Mouse (Mus musculus) kidney, embryonic 15.5 days (tissue): ENCODE results near the gene Scpep1. TPM values are rescaled to one million over a fixed set of nuclear protein-coding genes. Genes with fewer than 3 reads are reported as not detected.
"Not testable (repeated sequence)": the region's sequence is repeated elsewhere in the genome, so short reads cannot be mapped to it uniquely, and the experiment has no call there.

Experiments
- ATAC-seq: fragments of 200-750 bp; cut with Nextera tagmentation; replicated peaks from 2 replicates; pipeline ENCODE4 v1.8.0; 2017; ENCODE audit warnings: moderate TSS enrichment; ENCODE audit not compliant: low FRiP score
- H3K27ac ChIP-seq: fragments of 300-500 bp; sonication (generic); 2 replicates; pipeline ENCODE4 v1.5.1; 2015; ENCODE audit warnings: mild to moderate bottlenecking, inconsistent platforms
- H3K27me3 ChIP-seq: fragments of 300-500 bp; sonication (generic); 2 replicates; pipeline ENCODE4 v1.6.1; 2015; ENCODE audit warnings: inconsistent platforms
- H3K36me3 ChIP-seq: fragments of 300-500 bp; sonication (generic); 2 replicates; pipeline ENCODE4 v1.6.1; 2015; ENCODE audit warnings: inconsistent platforms
- H3K4me1 ChIP-seq: fragments of 300-500 bp; sonication (generic); 2 replicates; pipeline ENCODE4 v1.6.1; 2015; ENCODE audit warnings: inconsistent platforms
- H3K4me2 ChIP-seq: fragments of 300-500 bp; sonication (generic); 2 replicates; pipeline ENCODE4 v1.6.1; 2015; ENCODE audit warnings: moderate library complexity, mild to moderate bottlenecking, inconsistent platforms
- H3K4me3 ChIP-seq: fragments of 300-500 bp; sonication (generic); replicated peaks from 2 replicates; pipeline ENCODE4 v1.5.1; 2015; ENCODE audit warnings: mild to moderate bottlenecking, inconsistent platforms
- H3K9ac ChIP-seq: fragments of 300-500 bp; sonication (generic); 2 replicates; pipeline ENCODE4 v1.6.1; 2015; ENCODE audit warnings: mild to moderate bottlenecking, inconsistent platforms
- H3K9me3 ChIP-seq: fragments of 300-500 bp; sonication (generic); replicated peaks from 2 replicates; pipeline ENCODE4 v1.6.1; 2016; ENCODE audit warnings: inconsistent platforms
- WGBS: fragments of 180-500 bp; shearing (Covaris S2); methylation state at CpG from one replicate; pipeline ENCODE4 v1.1.7; 2015; ENCODE audit warnings: mixed read lengths; 5-methylcytosine and 5-hydroxymethylcytosine counted together
- polyA plus RNA-seq: library from polyadenylated mRNA; unstranded; fragments of >200 nt; fragmentation: Nextera tagmentation; extraction: Ambion mirVana; gene quantifications from 2 replicates; pipeline ENCODE4 v1.2.1, GENCODE M21; 2015

Scpep1 gene
- polyA plus RNA-seq, 1 experiment from 2014 or later = 130 TPM

DNA sequence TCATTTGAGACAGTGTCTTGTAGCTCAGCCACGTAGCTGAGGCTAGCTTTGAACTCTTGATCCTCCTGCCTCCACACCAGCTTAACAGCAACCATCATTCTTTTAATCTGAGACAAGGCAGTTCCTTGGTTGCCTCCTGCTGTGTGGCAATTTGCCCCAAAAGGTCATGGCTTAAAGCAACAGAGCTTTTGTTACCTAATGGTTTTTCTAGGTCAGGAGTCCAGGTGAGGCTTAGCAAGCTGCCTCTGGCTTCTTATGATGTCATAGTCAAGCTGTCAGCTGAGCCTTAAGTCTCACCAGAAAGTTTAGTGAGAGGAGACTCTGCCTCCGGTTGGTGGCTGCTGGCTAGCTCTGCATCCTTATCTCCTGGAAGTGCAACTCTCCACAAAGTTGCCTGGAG is 49.6 kb downstream of the Scpep1 start:
- no peak overlapping the region for H3K4me2 ChIP-seq
- H3K4me3 ChIP-seq = no peak overlapping the region
- no peak overlapping the region for H3K9ac ChIP-seq
- H3K36me3 ChIP-seq = no peaks in the 10 kb centered on the region
- no peaks in the 10 kb centered on the region for H3K27me3 ChIP-seq
- H3K4me1 ChIP-seq = 0 out of 2 replicates have a peak, but pooled peaks cover 18% of the 10 kb centered on the region
- H3K27ac ChIP-seq = no peak overlapping the region
- ATAC-seq = no peak
- 45% methylated on average over 2 of the region's 2 CpGs for WGBS
- H3K9me3 ChIP-seq = no peaks in the 10 kb centered on the region

DNA sequence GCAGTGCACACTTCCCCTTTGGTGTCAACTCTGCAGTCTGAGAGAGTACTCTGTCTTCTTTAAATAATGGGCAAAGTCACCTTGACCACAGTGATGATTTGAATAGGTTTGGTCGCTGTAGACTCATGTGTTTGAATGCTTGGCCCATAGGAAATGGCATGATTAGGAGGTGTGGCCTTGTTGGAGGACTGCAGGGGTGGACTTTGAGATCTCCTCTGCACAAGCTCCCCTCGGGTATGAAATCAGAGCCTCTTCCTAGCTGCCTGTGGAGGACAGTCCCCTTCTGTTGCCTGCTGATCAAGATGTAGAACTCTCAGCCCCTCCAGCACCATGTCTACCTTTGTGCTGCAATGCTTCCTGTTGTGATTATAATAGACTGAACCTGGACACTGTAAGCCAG is 51.2 kb downstream of the Scpep1 start:
- WGBS = 52% methylated on average over 2 of the region's 2 CpGs
- H3K9ac ChIP-seq = no peak overlapping the region
- H3K27me3 ChIP-seq = no peaks in the 10 kb centered on the region
- no peaks in the 10 kb centered on the region for H3K36me3 ChIP-seq
- 0 out of 2 replicates have a peak, but pooled peaks cover 18% of the 10 kb centered on the region for H3K4me1 ChIP-seq
- no peaks in the 10 kb centered on the region for H3K9me3 ChIP-seq
- no peak overlapping the region for H3K27ac ChIP-seq
- ATAC-seq = no peak
- H3K4me3 ChIP-seq = no peak overlapping the region
- no peak overlapping the region for H3K4me2 ChIP-seq

DNA sequence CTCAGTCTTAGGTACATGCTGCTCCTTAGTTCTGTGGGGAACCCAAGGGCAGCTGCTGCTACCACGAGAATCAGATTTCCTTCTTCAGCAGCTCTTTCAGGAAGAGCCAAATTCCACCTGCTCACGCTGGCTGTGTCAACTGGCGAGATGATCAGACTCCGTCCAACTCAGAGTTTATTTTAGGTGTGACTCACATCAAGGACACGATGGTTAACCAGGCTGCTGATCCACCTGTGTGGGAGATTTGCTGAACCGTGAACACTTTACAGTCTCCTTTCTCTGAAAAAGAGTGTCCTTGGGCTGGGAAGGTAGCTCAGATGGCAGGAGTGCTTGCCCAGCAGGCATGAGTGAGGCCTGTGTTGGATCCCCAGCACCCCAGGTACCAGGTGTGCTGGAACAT is 52.5 kb downstream of the Scpep1 start:
- Histone ChIP-seq H3K27me3 (no peaks in the 10 kb centered on the region), H3K4me3 (no peak overlapping the region), H3K4me1 (peaks cover 19% of the 10 kb centered on the region; the same call in 1 of the 2 replicates), H3K36me3 (no peaks in the 10 kb centered on the region), H3K9me3 (no peaks in the 10 kb centered on the region), H3K9ac (no peak overlapping the region), H3K27ac (no peak overlapping the region), H3K4me2 (no peak overlapping the region)
- WGBS = 60% methylated on average over 6 of the region's 6 CpGs
- no peak for ATAC-seq

DNA sequence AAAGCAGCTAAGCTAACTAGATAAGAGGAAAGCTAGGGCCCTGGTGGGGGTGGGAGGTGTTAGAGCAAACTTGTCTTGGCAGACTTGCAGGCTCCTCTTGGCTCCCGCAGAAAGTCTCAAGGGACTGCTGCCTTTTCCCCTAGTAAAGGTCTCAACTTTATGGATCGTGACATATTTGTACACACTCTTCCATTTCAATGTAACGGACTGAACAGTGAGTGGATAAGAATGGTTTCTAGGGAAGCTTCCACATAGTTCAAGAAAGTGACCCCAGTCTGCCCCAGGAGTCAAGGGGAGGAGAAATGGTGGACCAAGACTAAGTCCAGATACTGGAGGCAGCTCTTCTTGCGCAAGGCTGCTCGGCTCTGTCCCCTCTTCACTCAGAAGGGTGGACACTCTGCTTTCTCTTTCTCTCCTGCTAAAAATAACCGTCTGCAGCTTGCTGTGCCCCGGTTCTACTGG is 53.9 kb downstream of the Scpep1 start:
- no peaks in the 10 kb centered on the region for H3K27me3 ChIP-seq
- H3K9me3 ChIP-seq = no peaks in the 10 kb centered on the region
- H3K4me1 ChIP-seq = peaks cover 25% of the 10 kb centered on the region
- ATAC-seq = no peak
- WGBS = 52% methylated on average over 7 of the region's 7 CpGs
- H3K4me2 ChIP-seq = no peak overlapping the region
- no peaks in the 10 kb centered on the region for H3K36me3 ChIP-seq
- no peak overlapping the region for H3K4me3 ChIP-seq
- no peak overlapping the region for H3K27ac ChIP-seq
- H3K9ac ChIP-seq = no peak overlapping the region

DNA sequence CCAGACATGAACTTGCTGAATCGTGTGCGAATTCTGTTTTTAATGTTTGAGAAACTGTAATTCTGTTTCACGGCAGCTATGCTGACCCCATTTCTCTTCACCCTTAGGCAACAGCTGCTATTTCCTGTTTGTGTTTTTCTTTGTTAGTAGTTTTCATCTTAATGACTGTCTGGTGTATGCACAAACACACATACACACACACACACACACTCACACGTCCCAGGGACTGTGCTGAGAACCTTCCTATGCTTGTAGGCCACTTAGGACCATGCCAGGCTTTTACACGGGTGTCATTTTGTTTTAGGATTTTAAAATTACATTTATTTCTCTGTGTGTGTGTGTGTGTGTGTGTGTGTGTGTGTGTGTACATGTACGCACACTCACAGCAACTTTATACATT is 55.7 kb downstream of the Scpep1 start:
- ATAC-seq = no peak
- 84% methylated on average over 6 of the region's 6 CpGs for WGBS
- Histone ChIP-seq H3K4me3 (no peak overlapping the region), H3K4me2 (no peak overlapping the region), H3K9me3 (no peaks in the 10 kb centered on the region), H3K9ac (no peak overlapping the region), H3K36me3 (no peaks in the 10 kb centered on the region), H3K4me1 (peaks cover 25% of the 10 kb centered on the region), H3K27ac (no peak overlapping the region), H3K27me3 (no peaks in the 10 kb centered on the region)

DNA sequence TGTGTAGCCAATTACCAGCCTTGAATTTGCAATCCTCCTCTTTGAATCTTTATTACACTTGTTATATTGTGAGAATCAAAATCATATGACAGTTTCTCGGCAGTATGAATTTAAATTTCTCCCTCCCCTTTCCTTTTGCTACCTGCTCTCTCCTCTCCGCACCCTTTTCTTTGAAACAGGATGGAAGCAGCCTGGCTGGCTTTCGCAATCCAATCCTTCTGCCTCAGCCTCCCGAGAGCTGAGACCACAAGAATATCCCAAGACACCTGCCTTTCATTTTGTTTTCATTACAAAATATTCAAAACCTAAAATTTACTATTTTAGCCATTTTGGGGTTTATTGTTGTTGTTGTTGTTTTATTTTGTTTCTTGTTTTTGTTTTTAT is 56.9 kb downstream of the Scpep1 start:
- Histone ChIP-seq H3K4me3 (no peak overlapping the region), H3K36me3 (no peaks in the 10 kb centered on the region), H3K4me1 (peaks cover 25% of the 10 kb centered on the region), H3K27ac (no peak overlapping the region), H3K9ac (no peak overlapping the region), H3K4me2 (no peak overlapping the region), H3K9me3 (no peaks in the 10 kb centered on the region), H3K27me3 (no peaks in the 10 kb centered on the region)
- no peak for ATAC-seq
- WGBS = 86% methylated on average over 4 of the region's 4 CpGs

DNA sequence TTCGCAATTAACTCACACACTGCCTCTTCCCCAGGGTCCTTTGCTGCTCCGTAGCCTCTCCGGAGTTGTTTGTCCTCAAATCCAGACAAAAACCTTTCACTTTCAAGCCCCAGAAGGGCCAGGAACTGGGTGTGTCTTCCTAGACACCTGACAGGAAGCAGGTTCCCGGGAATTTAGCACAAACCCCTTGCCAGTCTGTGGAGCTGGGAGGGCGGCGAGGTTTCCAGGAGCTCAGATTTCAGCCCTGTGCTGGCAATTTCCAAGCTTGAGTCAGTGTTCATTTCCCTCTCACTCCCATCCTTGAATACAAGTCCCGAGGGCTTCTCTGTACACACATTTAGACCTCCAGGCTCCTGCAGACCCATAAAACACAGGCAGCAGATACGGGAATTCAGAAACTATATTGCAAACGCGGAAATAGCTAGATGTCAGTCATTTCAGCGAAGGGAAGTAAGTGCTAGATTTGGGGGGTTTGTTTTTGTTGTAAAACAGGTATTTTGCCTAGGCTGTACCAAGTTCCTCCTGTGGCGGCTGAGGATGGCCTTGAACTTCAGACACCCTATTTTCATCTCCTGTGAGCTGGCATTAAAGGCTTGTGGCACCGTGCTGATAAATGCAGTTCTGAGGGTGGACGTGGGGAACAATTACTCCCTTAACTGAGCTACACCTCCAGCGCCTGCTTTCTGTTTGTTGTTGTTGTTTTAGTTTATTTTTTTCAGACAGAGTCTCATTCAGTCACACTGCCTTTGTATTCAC is 57.5 kb downstream of the Scpep1 start:
- Histone ChIP-seq H3K9me3 (no peaks in the 10 kb centered on the region), H3K36me3 (no peaks in the 10 kb centered on the region), H3K4me1 (peaks cover 24% of the 10 kb centered on the region), H3K27me3 (no peaks in the 10 kb centered on the region), H3K27ac (peak overlapping the region; percentile 48), H3K4me2 (peak overlapping the region; percentile 48), H3K4me3 (0 out of 2 replicates have a peak overlapping the region, but pooled peaks have one; percentile 15), H3K9ac (no peak overlapping the region)
- no peak for ATAC-seq
- WGBS = 30% methylated on average over 15 of the region's 15 CpGs

DNA sequence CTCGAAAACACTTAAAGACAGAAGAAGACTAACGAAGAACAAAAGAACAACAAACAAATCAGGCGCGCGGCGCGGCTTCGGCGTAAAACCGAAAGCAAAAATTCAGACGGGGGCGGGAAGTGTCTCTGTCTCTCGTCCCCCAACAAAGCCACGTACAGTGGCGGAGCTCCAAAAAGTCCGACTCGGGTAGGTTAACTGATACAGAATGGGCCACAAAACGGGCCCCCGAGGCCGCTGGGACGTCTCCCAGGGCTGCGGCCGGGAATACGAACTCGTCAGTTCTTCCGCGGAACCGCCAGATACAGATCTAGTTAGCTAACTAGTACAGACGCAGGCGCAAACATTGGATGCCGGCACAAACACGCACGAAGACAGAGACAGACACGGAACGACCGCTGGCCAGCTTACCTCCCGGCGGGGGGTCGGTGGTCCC is 59.4 kb downstream of the Scpep1 start:
- 27% methylated on average over 29 of the region's 39 CpGs for WGBS
- H3K9me3 ChIP-seq, ATAC-seq, H3K27me3 ChIP-seq, H3K9ac ChIP-seq, H3K36me3 ChIP-seq, H3K27ac ChIP-seq: not testable (repeated sequence)
- H3K4me3 ChIP-seq = peak overlapping the region; percentile 35
- peaks cover 11% of the 10 kb centered on the region for H3K4me1 ChIP-seq
- peak overlapping the region; percentile 48 for H3K4me2 ChIP-seq

DNA sequence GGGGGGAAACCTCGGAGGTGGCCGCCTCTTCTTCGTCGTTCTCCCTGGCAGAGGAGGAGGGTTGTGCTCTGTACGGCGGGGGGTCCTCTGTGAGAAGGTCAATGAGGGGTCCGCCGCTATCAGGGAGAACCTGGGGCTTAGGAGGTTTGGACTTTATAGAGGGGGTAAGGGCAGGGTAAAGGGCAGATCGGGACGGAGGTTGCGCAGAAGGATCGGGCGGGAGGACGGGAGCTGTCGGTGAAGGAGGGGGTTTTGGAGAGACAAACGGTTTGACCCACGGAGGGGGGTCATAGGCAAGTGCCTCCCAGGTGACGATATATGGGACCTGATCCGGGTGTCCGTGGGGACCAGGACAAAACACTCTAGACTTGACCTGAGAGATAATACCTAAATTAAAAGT is 60.0 kb downstream of the Scpep1 start:
- not testable (repeated sequence) for ATAC-seq, H3K9me3 ChIP-seq, H3K27me3 ChIP-seq, H3K36me3 ChIP-seq, H3K9ac ChIP-seq, H3K27ac ChIP-seq
- peak overlapping the region; percentile 48 for H3K4me2 ChIP-seq
- peak overlapping the region; percentile 35; the same call in 1 of the 2 replicates for H3K4me3 ChIP-seq
- WGBS = 33% methylated on average over 15 of the region's 20 CpGs
- peaks cover 10% of the 10 kb centered on the region for H3K4me1 ChIP-seq

DNA sequence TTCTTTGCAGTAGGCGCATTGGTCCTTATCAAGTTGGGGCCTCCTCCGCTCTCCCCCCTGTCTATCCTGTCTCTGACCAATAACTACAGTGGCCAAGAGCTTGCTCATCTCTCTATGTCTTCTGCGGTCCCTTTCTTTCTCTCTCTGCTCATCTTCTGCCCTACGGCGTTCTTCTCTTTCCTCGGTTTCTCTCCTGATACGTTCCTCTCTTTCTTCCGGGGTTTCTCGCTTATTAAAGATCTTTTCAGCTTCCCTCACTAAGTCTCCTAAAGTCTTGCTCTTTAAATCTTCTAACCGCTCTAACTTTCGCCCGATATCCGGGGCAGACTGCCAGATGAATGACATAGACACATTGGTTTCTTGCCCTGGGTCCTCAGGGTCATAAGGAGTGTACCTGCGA is 61.0 kb downstream of the Scpep1 start:
- H3K4me2 ChIP-seq, H3K9me3 ChIP-seq, H3K4me3 ChIP-seq, H3K36me3 ChIP-seq, H3K27ac ChIP-seq, H3K27me3 ChIP-seq, H3K9ac ChIP-seq, ATAC-seq: not testable (repeated sequence)
- 81% methylated on average over 11 of the region's 14 CpGs for WGBS
- peaks cover 10% of the 10 kb centered on the region for H3K4me1 ChIP-seq

DNA sequence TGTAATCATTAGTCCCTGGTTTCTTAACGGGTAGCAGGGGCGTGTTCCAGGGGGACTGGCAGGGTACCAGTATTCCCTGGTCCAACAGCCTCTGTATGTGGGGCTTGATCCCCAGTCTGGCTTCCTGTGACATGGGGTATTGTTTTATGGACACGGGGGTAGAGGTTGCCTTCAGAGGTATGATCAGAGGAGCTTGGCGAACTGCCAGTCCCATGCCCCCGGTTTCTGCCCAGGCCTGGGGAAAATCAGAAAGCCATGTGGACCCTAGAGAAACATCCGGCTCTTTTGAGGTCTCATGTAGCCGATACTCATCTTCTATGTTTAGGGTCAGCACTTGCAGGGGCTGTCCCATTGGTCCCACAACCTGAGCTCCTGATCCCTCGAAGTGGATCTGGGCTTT is 61.8 kb downstream of the Scpep1 start:
- not testable (repeated sequence) for H3K9ac ChIP-seq, H3K4me3 ChIP-seq, H3K27ac ChIP-seq, H3K9me3 ChIP-seq, H3K27me3 ChIP-seq, H3K36me3 ChIP-seq, ATAC-seq, H3K4me2 ChIP-seq
- peaks cover 10% of the 10 kb centered on the region for H3K4me1 ChIP-seq
- WGBS = no CpG with 5 or more reads among the region's 8 CpGs

DNA sequence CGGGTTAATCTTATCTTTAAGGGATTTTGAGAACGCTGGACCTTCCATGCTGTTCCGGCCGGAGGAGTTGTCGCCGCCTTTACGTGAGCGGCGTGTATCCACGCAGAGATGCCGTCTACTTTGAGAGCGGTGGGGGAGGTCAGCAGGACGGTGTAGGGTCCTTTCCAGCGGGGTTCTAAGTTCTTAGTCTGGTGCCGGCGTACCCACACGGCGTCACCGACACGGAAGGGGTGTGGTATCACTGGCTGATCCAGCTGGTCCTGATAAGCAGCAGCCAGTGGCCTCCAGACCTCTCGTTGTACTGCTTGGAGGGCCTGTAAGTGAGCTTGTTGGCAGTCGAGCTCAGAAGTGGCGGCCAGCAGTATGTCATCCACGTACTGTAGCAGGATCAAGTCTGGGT is 62.5 kb downstream of the Scpep1 start:
- H3K27ac ChIP-seq, ATAC-seq, H3K4me1 ChIP-seq, H3K9me3 ChIP-seq, H3K9ac ChIP-seq, H3K27me3 ChIP-seq, H3K4me2 ChIP-seq, H3K36me3 ChIP-seq, H3K4me3 ChIP-seq: not testable (repeated sequence)
- 93% methylated on average over 21 of the region's 24 CpGs for WGBS
